Mouse (Mus musculus): ENCODE measurements around the gene Steap4. TPM values are rescaled to one million over a fixed set of nuclear protein-coding genes. Genes with fewer than 3 reads are reported as not detected.
"Not testable (repeated sequence)": the region's sequence is repeated elsewhere in the genome, so short reads cannot be mapped to it uniquely, and the experiment has no call there.

Gene Steap4
- polyA plus RNA-seq (2015; fragmentation: Nextera tagmentation; extraction: Ambion mirVana) = 6.4 and 6.9 TPM in 2 replicates

- H3K9me3 ChIP-seq (replicated peaks) = no peaks in the 10 kb centered on the region
- 9% methylated on average over 20 of the region's 20 CpGs for WGBS (ENCODE audit: insufficient replicate concordance)
- peak within 1 kb of the TSS; percentile 51 for H3K4me2 ChIP-seq
- H3K27me3 ChIP-seq = no peaks in the 10 kb centered on the region
- H3K9ac ChIP-seq = no peak within 1 kb of the TSS
- ATAC-seq (ENCODE audit: insufficient read depth) = no peak
- peak within 1 kb of the TSS; percentile 24 for H3K4me3 ChIP-seq (replicated peaks)
- no peaks in the 10 kb centered on the region for H3K36me3 ChIP-seq (replicated peaks)
- H3K4me1 ChIP-seq (replicated peaks) = no peaks in the 10 kb centered on the region
- no peak within 1 kb of the TSS for H3K27ac ChIP-seq (replicated peaks)
These were observed at the start of gene Steap4 for GRCm38 (mm10) chr5:7960176-7960575. Gene Steap4 (plus strand): TSS chr5:7960457.

- no peak for ATAC-seq (ENCODE audit: insufficient read depth)
These were observed 48.3 kb upstream of the Steap4 start for GRCm38 (mm10) chr5:7911975-7912374.

GRCm38 (mm10) chr5:7917501-7918295 is 42.6 kb upstream of the Steap4 start:
- Histone ChIP-seq H3K4me2 (no peak overlapping the region), H3K4me1 (replicated peaks) (no peaks in the 10 kb centered on the region), H3K36me3 (replicated peaks) (no peaks in the 10 kb centered on the region), H3K27ac (replicated peaks) (no peak overlapping the region), H3K27me3 (no peaks in the 10 kb centered on the region), H3K4me3 (replicated peaks) (no peak overlapping the region), H3K9me3 (replicated peaks) (no peaks in the 10 kb centered on the region), H3K9ac (no peak overlapping the region)
- no peak for ATAC-seq (ENCODE audit: insufficient read depth)
- 59% methylated on average over 11 of the region's 11 CpGs for WGBS (ENCODE audit: insufficient replicate concordance)

More at GRCm38 (mm10) chr5:7911975-7912374, 48.3 kb upstream of the Steap4 start:
- Histone ChIP-seq H3K4me3 (replicated peaks) (no peak overlapping the region), H3K4me1 (replicated peaks) (no peaks in the 10 kb centered on the region), H3K36me3 (replicated peaks) (no peaks in the 10 kb centered on the region), H3K27me3 (no peaks in the 10 kb centered on the region), H3K9me3 (replicated peaks) (0 out of 2 replicates have a peak, but pooled peaks cover 1% of the 10 kb centered on the region), H3K27ac (replicated peaks) (no peak overlapping the region), H3K9ac (no peak overlapping the region), H3K4me2 (no peak overlapping the region)
- 50% methylated on average over 3 of the region's 3 CpGs for WGBS (ENCODE audit: insufficient replicate concordance)

GRCm38 (mm10) chr5:7918296-7918579 is 42.0 kb upstream of the Steap4 start:
- no peak for ATAC-seq (ENCODE audit: insufficient read depth)
- H3K9me3 ChIP-seq (replicated peaks) = no peaks in the 10 kb centered on the region
- no peak overlapping the region for H3K27ac ChIP-seq (replicated peaks)
- 68% methylated on average over 5 of the region's 5 CpGs for WGBS (ENCODE audit: insufficient replicate concordance)
- H3K36me3 ChIP-seq (replicated peaks) = no peaks in the 10 kb centered on the region
- no peaks in the 10 kb centered on the region for H3K4me1 ChIP-seq (replicated peaks)
- H3K4me2 ChIP-seq = no peak overlapping the region
- H3K4me3 ChIP-seq (replicated peaks) = no peak overlapping the region
- H3K27me3 ChIP-seq = no peaks in the 10 kb centered on the region
- no peak overlapping the region for H3K9ac ChIP-seq

- no peak overlapping the region for H3K27ac ChIP-seq (replicated peaks)
- H3K4me2 ChIP-seq = no peak overlapping the region
- no peaks in the 10 kb centered on the region for H3K36me3 ChIP-seq (replicated peaks)
- H3K9me3 ChIP-seq (replicated peaks) = no peaks in the 10 kb centered on the region
- H3K9ac ChIP-seq = no peak overlapping the region
- no peaks in the 10 kb centered on the region for H3K4me1 ChIP-seq (replicated peaks)
- ATAC-seq (ENCODE audit: insufficient read depth) = no peak
- 51% methylated on average over 2 of the region's 2 CpGs for WGBS (ENCODE audit: insufficient replicate concordance)
- no peak overlapping the region for H3K4me3 ChIP-seq (replicated peaks)
- no peaks in the 10 kb centered on the region for H3K27me3 ChIP-seq
These were observed 40.6 kb upstream of the Steap4 start for GRCm38 (mm10) chr5:7919681-7920080.

- Histone ChIP-seq H3K4me1 (replicated peaks) (no peaks in the 10 kb centered on the region), H3K9ac (no peak overlapping the region), H3K27ac (replicated peaks) (no peak overlapping the region), H3K4me2 (no peak overlapping the region), H3K36me3 (replicated peaks) (no peaks in the 10 kb centered on the region), H3K27me3 (no peaks in the 10 kb centered on the region), H3K9me3 (replicated peaks) (no peaks in the 10 kb centered on the region), H3K4me3 (replicated peaks) (no peak overlapping the region)
- WGBS (ENCODE audit: insufficient replicate concordance) = 41% methylated on average over 1 of the region's 1 CpGs
- no peak for ATAC-seq (ENCODE audit: insufficient read depth)
These were observed 37.5 kb upstream of the Steap4 start for GRCm38 (mm10) chr5:7922751-7923150.

GRCm38 (mm10) chr5:7923666-7924065 is 36.6 kb upstream of the Steap4 start:
- Histone ChIP-seq H3K4me3 (replicated peaks) (no peak overlapping the region), H3K4me1 (replicated peaks) (no peaks in the 10 kb centered on the region), H3K27me3 (no peaks in the 10 kb centered on the region), H3K4me2 (no peak overlapping the region), H3K9ac (no peak overlapping the region), H3K9me3 (replicated peaks) (no peaks in the 10 kb centered on the region), H3K27ac (replicated peaks) (no peak overlapping the region), H3K36me3 (replicated peaks) (no peaks in the 10 kb centered on the region)
- 56% methylated on average over 3 of the region's 3 CpGs for WGBS (ENCODE audit: insufficient replicate concordance)
- ATAC-seq (ENCODE audit: insufficient read depth) = no peak

GRCm38 (mm10) chr5:7932234-7933221 is 27.7 kb upstream of the Steap4 start:
- WGBS (ENCODE audit: insufficient replicate concordance) = 55% methylated on average over 5 of the region's 5 CpGs
- H3K27ac ChIP-seq (replicated peaks) = no peak overlapping the region
- H3K4me2 ChIP-seq = no peak overlapping the region
- H3K36me3 ChIP-seq (replicated peaks) = no peaks in the 10 kb centered on the region
- no peak overlapping the region for H3K4me3 ChIP-seq (replicated peaks)
- H3K4me1 ChIP-seq (replicated peaks) = no peaks in the 10 kb centered on the region
- H3K27me3 ChIP-seq = no peaks in the 10 kb centered on the region
- no peak overlapping the region for H3K9ac ChIP-seq
- no peaks in the 10 kb centered on the region for H3K9me3 ChIP-seq (replicated peaks)
- ATAC-seq (ENCODE audit: insufficient read depth) = peak; percentile 69

GRCm38 (mm10) chr5:7933495-7933894 is 26.8 kb upstream of the Steap4 start:
- ATAC-seq (ENCODE audit: insufficient read depth); H3K27ac ChIP-seq (replicated peaks): not testable (repeated sequence)
- 65% methylated on average over 11 of the region's 11 CpGs for WGBS (ENCODE audit: insufficient replicate concordance)

GRCm38 (mm10) chr5:7933933-7934675 is 26.2 kb upstream of the Steap4 start:
- Histone ChIP-seq H3K4me3 (replicated peaks) (no peak overlapping the region), H3K4me2 (no peak overlapping the region), H3K36me3 (replicated peaks) (no peaks in the 10 kb centered on the region), H3K9me3 (replicated peaks) (no peaks in the 10 kb centered on the region), H3K4me1 (replicated peaks) (no peaks in the 10 kb centered on the region), H3K27me3 (no peaks in the 10 kb centered on the region), H3K9ac (no peak overlapping the region), H3K27ac (replicated peaks) (no peak overlapping the region)
- no peak for ATAC-seq (ENCODE audit: insufficient read depth)
- WGBS (ENCODE audit: insufficient replicate concordance) = 52% methylated on average over 2 of the region's 2 CpGs

More at GRCm38 (mm10) chr5:7933495-7933894, 26.8 kb upstream of the Steap4 start:
- H3K4me3 ChIP-seq (replicated peaks); H3K27me3 ChIP-seq; H3K4me1 ChIP-seq (replicated peaks); H3K9ac ChIP-seq; H3K4me2 ChIP-seq; H3K36me3 ChIP-seq (replicated peaks); H3K9me3 ChIP-seq (replicated peaks): not testable (repeated sequence)

- H3K4me3 ChIP-seq (replicated peaks) = no peak overlapping the region
- no peak overlapping the region for H3K9ac ChIP-seq
- no peaks in the 10 kb centered on the region for H3K27me3 ChIP-seq
- H3K36me3 ChIP-seq (replicated peaks) = no peaks in the 10 kb centered on the region
- H3K9me3 ChIP-seq (replicated peaks) = no peaks in the 10 kb centered on the region
- ATAC-seq (ENCODE audit: insufficient read depth) = no peak
- WGBS (ENCODE audit: insufficient replicate concordance) = 53% methylated on average over 2 of the region's 2 CpGs
- no peak overlapping the region for H3K27ac ChIP-seq (replicated peaks)
- H3K4me1 ChIP-seq (replicated peaks) = no peaks in the 10 kb centered on the region
- no peak overlapping the region for H3K4me2 ChIP-seq
These were observed 5.4 kb upstream of the Steap4 start for GRCm38 (mm10) chr5:7954838-7955237.

All from liver, embryonic 15.5 days (tissue).